Mouse (Mus musculus): ENCODE data around the gene Cisd3.
"Not testable (repeated sequence)": the region's sequence is repeated elsewhere in the genome, so short reads cannot be mapped to it uniquely, and the experiment has no call there.

Cisd3 gene

GRCm38 (mm10) chr11:97694435-97694834 lies 8.8 kb downstream of the Cisd3 start:
- DNase-seq = no peak

DNA sequence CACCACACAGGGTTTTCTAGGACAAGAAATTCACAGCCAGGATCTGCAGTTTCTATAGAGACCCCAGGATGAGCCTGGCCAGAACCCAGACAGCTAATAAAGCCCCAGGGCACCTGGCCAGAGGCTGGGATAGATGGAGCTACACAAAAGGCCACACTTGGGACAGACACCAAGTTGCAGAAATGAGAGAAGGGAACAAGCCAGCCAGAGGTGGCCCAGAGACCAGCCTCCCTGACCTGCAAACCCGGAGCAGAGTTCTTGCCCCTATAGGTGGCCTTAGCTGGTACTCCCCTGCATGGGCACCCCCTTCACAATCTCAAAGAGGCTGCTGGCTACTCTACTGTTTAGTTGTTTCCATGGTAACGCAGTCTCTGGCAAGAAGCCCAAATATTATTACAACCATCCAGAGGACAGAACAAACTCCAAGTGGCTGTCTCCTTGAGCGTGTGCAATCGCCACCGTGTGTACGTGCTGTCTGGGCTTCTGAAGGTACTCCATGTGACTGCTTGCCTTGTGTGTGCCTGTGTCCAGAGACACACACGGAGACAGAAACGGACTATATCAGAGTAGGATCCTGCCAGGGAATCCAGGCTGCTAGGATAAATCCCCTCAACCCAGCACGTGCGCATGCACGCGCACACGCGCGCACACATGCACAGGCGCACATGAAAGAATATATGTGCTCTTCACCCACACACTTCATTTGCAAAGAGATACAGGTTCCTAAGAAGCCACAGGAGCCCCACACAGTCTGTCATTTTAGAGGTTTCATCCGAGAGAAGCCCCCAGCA lies 9.5 kb downstream of the Cisd3 start:
- DNase-seq = no peak

GRCm38 (mm10) chr11:97695712-97696401 lies 10.2 kb downstream of the Cisd3 start:
- DNase-seq = no peak

DNA sequence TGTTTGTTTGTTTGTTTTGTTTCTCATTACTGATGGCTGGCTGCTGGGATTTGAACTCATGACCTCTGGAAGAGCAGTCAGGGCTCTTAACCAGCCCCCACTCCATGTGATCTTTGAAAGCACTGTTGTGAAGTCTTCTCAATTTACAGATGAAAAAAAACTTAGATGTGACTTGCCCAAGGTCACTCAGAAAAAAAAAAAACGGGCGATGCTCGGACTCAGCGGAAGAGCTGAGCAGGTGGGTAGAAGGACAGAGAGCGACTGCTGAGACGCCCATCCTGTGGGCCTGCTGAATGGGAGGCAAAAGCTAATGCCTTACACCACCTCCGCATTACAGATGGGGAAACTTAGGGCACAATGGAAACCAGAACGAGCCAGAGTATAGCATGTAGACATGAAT lies 11.0 kb downstream of the Cisd3 start:
- DNase-seq = no peak

- no peak for DNase-seq
Measured at GRCm38 (mm10) chr11:97697199-97697890, 11.7 kb downstream of the Cisd3 start.

DNA sequence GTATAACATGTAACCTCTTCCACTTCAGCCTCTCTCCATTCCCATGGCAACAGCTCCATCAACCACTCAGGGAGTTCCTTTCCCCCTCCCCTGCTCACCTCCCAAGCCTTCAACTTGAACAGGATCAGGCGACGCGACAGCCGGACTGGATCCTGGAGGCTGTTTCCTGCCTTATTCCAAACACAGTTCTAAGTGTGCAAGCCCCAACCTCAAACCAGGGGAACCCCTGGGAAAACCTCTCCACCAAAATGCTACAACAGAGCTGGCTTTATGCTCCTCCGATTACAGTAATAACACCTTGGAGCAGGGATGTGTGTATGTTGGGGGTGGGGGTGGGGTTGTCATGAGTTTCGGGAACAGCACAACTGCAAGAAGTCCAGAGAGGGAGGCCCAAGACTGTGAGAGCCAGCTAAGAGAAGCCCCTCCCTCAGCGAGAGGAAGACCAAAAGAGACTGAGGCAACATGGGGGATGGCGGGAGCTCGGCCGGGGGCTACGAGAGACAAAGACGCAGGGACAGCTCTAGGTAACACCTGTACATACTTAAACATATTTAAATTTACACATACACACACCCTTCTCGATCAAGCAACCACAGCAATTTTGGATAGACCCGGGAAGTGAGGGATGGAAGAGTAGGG lies 12.4 kb downstream of the Cisd3 start:
- DNase-seq = no peak

DNA sequence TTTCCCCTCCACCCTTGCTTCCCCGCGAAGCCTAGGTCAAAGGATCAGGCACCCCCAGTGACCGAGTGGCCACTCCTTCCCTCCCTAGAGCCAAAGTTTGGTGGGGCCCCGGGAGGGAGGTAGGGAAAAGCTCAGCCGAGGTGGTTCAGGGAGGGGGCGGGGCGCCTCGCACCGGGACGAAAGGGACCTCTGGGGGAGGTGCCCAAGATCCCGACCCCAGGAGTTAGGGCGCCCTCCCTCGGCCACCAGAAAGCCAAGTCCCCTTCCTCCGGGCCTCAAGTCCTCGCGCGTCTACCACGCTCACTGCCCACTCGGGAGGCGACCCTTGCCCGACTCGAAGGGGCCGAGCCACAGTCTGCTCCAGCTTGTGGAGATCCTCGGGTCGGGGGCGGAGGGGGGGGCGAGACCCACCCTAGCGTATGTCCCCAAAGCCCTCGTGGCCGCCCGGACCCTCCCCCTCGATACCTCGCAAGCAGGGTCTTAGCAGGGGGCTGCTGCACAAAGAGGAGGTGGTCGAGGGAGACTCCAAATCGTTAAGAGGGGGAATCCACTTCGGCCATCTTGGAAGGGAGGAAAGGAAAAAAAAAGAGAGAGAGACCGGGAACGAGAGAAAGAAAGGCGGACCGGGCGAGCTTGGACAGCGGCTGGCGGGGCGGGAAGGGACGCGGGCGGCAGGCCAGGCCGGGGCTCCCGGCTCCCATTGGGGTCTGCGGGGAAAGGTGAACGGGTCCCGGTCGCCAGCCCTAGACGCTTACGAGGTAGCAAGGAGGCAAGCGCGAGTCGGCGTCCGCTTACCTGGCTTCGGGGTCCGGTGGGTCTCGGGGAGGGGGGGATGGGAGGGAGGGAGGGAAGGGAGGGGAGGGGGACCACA lies 13.3 kb downstream of the Cisd3 start:
- peak; percentile 70 for DNase-seq

GRCm38 (mm10) chr11:97699626-97700002 lies 14.0 kb downstream of the Cisd3 start:
- peak; percentile 87 for DNase-seq

DNA sequence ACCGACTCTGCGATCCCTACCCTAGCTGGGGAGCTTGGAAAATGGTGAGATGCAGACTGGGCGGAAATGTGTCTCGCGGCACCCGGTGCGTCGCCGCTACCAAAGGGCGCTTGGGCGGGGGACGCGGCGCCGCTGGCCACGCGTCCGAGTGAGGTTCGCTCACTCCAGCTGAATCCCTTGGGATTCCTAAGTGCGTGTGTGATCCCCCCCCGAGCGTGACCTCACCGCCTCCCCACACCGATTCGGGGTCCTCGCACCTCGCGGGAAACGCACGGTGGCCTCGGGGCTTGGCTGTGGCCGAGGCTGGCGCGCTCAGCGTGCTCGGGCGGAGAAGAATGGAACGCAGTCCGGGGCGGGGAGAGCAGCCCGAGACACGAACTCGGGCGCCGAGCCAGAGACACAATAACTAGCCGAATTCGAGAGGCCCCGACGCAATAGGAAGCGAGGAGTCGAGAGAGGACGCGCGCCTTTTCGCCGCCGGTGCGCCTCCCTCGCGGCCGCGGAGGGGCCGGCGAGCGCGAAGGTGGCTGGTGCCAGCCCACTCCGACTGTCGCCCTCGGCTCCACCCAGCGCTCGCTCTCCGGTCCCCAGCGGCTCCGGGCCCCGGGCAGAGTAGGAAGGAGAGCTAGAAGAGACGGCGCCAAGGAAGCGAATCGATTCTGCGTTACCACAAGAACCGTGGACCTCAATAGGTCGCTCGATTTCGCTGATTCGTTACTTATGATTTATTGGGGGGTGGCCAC lies 14.5 kb downstream of the Cisd3 start, which contains the start of gene Pcgf2:
Gene Pcgf2, minus strand, starts transcription at position 495 of the 743 bp plus-strand sequence.
- peak; percentile 78 for DNase-seq

- peak; percentile 45 for DNase-seq
Measured at GRCm38 (mm10) chr11:97700746-97701580, 15.3 kb downstream of the Cisd3 start.

GRCm38 (mm10) chr11:97701581-97702392 lies 16.2 kb downstream of the Cisd3 start:
- no peak for DNase-seq

DNA sequence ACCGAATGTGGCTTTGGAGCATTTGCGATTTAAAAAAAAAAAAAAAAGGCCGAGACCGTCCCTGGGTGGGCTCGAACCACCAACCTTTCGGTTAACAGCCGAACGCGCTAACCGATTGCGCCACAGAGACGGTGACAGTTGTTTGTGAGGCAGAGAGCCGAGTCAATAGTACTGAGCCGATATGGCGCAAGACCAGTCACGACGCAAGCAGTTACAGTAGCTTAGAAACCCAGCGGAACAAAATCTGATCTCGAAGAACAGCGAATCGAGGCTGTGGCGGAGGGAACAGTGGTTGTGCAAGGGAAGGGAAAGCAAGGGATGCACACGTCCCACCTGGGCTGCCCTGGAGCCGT lies 16.7 kb downstream of the Cisd3 start:
- peak; percentile 84 for DNase-seq

- peak; percentile 100 for DNase-seq
Measured at GRCm38 (mm10) chr11:97703039-97703826, 17.6 kb downstream of the Cisd3 start, which contains the start of gene Psmb3. Gene Psmb3 (plus strand): TSS chr11:97703399.

GRCm38 (mm10) chr11:97710067-97710466 lies 24.4 kb downstream of the Cisd3 start:
- DNase-seq = not testable (repeated sequence)

GRCm38 (mm10) chr11:97711200-97711900 lies 25.7 kb downstream of the Cisd3 start:
- DNase-seq = no peak

DNA sequence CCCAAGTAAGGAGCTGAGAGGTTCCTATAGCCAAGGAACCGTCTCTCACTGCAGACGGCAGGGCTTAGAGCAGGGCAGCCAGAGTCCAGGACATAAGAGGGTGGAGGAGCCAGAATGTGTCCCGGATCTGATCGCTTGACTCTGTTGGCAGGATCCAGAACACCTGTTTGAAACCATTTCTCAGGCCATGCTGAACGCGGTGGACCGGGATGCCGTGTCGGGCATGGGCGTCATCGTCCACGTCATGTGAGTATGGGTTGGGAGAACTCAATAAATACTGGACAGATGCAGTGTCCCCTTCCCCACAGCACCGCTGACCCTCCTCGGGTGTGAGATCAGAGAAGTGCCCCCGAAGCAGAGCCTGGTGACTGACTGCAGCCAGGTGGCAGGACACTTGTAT lies 26.7 kb downstream of the Cisd3 start:
- DNase-seq = no peak

DNA sequence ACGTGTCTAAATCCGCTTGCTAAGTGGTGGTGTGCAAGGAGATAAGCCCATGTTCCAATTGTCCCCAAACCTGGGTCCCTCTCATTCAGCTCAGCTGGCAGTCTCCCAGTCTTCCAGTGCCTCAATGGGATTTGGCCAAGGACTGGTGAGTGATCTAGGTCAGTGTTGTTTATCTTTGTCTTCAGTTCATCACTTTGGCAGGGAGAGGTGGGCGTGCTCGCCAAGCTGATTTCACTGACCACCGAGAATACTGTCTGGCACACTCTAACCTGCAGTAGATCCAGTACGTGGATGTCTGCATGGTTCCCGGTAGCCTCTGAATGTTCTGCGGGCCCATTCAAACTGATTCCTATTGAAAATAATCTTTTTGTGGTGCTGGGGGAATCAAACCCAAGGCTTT lies 28.3 kb downstream of the Cisd3 start:
- DNase-seq = no peak

DNA sequence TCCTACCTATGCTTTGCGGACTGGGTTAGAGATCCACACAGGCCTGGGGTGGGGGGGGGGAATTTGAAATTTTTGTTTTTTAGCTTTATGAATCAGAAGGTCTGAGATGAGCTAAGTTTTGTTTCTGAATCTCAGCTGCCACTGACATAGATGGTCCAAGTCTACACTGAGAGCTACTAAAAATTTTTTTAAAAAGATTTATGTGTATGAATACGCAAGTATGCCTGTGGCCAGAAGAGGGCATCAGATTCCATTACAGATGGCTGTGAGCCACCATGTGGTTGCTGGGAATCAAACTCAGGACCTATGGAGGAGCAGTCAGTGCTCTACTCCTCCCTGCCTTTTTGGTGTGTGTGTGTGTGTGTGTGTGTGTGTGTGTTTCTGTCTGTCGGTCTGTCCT lies 28.7 kb downstream of the Cisd3 start:
- no peak for DNase-seq
